Mouse (Mus musculus) layer of hippocampus, adult 11-12 months (tissue): Measurements from ENCODE around the gene Kir3dl2.
"Not testable (repeated sequence)": the region's sequence is repeated elsewhere in the genome, so short reads cannot be mapped to it uniquely, and the experiment has no call there.

Experiments
- DNase-seq: peaks from one replicate; pipeline ENCODE4 v3.0.0; 2022; ENCODE audit warnings: low spot score

The Kir3dl2 gene

DNA sequence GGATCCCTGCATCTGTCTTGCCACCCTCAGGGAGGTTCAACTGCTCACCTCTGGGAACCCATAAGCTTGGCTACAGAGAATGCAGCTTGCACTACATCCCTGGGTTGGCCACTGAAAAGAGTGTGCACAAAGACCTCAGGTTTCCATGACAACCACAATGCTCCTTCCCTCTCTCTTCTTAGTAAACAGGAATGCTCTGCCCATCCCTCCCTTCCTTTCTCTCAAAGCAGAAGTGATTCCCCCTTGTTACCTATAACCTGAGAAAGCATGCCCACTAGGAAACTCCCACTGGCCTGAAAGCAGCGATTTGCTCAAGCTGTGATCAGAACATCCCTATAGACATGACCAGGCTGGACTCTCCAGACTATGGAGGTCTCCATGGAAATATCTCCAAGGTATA, at the start of gene Kir3dl2:
TSS of gene Kir3dl2 (minus strand) at position 101 of the 400 bp plus-strand sequence.
- not testable (repeated sequence) for DNase-seq

DNA sequence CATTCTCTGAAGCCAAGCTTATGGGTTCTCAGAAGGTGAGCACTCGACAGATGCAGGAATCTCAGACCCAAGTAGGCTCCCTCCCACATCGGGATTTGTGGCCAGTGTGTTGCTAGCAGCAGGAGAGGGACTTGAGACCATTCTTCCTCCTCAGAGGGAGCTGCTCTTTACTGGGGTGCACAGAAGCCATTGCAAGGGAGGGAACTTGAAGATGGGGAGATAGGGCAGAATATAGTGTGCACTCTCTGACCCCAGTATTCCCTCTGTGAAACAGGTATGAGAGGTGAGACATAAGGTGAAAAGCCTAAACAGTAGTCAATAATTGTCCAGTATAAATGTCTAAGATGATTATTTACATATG, 47.0 kb upstream of the Kir3dl2 start:
- DNase-seq: no peak

DNA sequence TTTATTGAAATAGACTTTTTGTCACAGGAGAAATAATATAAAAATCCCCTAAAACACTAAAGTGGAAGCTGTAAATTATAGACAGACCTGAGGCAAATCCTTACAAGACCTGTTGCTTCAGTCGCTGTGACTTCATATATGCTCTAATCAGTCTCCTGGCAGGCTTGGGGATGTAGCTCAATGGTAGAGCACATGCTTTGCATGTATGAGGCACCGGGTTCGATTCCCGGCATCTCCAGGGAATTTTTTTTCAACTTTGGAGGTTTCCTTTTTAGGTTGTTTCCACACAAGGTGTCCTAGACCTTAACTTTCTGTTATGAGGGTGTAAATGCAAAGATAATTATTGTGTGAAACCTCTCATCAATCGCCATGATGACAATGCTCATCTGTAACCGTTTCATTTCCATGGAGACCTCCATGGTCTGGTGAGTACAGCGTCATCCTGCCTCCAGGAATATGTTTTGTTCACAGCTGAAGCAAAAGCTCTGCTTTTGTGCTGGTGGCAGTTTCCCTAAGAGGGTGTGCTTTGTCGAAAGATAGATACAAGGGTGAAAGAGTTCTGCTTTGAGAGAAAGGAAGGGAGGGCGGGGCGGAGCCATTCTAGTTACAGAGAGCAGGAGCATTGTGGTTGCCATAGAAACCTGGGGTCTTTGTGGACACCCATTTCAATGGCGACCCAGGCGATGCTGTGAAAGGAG, 46.5 kb upstream of the Kir3dl2 start, which contains the start of gene Tceal3:
TSS of gene Tceal3 (plus strand) at position 644 of the 698 bp plus-strand sequence.
- DNase-seq: peak; percentile 60

DNA sequence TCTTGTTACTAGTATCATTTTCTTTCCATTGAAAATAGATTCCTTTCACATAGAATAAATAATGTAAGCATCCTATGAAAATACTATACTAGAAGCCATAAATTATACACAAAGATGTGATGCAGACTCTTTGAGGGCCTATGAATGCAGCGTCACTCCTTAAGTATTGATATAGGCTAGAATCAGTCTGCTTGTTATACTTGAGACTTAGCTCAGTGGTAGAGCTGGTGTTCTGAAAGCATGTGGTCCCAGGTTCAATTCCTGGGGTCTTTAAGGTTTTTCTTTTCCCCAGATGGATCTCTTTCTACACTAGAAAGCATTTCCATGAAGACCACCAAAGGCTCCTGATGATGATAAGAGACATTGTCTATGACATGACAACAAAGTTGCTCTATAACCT, 40.8 kb upstream of the Kir3dl2 start:
- no peak for DNase-seq

DNA sequence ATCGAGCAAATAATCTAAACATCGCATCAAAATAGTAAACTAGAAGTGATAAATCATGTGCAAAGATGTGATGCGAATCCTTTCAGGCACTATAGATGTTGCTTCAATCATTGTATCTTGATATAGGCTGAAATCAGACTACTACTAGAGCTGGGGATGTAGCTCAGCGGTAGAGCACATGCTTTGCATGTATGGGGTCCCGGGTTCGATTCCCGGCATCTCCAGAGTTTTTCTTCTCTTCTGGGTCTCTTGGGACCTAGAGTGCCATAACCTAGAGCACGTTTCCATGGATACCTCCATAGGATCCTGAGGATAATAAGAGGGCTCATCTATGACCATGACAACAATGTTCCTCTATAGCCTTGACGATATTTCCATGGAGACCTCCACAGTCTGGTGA, 25.2 kb upstream of the Kir3dl2 start:
- not testable (repeated sequence) for DNase-seq

DNA sequence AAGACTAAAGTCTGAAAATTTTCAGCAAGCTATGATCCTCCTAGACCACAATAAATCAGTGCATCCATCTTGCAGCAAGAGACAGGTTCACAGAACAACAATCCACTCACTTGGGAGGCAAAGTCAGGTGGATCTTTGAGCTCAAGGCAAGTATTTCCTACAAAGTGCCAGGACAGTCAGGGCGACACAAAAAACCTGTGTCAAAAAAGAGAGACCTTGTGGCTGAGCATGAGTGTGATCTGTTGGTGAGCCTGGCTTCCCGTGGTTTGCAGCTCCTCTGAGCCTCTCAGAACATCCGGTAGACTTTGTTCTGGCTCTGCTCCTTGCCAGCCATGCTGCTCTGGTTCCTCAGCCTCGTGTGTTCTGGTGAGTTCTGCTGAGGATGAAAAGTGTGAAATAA, 26.2 kb downstream of the Kir3dl2 start, which contains the start of gene Kir3dl1:
TSS of gene Kir3dl1 (plus strand) at position 301 of the 400 bp plus-strand sequence.
- not testable (repeated sequence) for DNase-seq
